Mouse (Mus musculus) embryonic facial prominence, embryonic 12.5 days (tissue): Measurements from ENCODE around the gene Tomm40. TPM values are rescaled to one million over a fixed set of nuclear protein-coding genes. Genes with fewer than 3 reads are reported as not detected.

ENCODE experiments used
- ATAC-seq: fragments of 200-750 bp; cut with Nextera tagmentation; 2 replicates; pipeline ENCODE4 v1.8.0; 2017; ENCODE audit not compliant: insufficient number of reproducible peaks, insufficient read depth, low FRiP score, low TSS enrichment
- H3K27ac ChIP-seq: fragments of 300-500 bp; sonication (generic); 2 replicates; pipeline ENCODE4 v1.5.1; 2016; ENCODE audit warnings: mild to moderate bottlenecking
- H3K27me3 ChIP-seq: fragments of 300-500 bp; sonication (generic); 2 replicates; pipeline ENCODE4 v1.6.1; 2016; ENCODE audit warnings: mild to moderate bottlenecking, moderate library complexity
- H3K36me3 ChIP-seq: fragments of 300-500 bp; sonication (generic); 2 replicates; pipeline ENCODE4 v1.6.1; 2016; ENCODE audit warnings: mild to moderate bottlenecking
- H3K4me1 ChIP-seq: fragments of 300-500 bp; sonication (generic); 2 replicates; pipeline ENCODE4 v1.6.1; 2016
- H3K4me2 ChIP-seq: fragments of 300-500 bp; sonication (generic); replicated peaks from 2 replicates; pipeline ENCODE4 v1.6.1; 2016; ENCODE audit warnings: mild to moderate bottlenecking, moderate library complexity
- H3K4me3 ChIP-seq: fragments of 300-500 bp; sonication (generic); 2 replicates; pipeline ENCODE4 v1.5.1; 2016; ENCODE audit warnings: mild to moderate bottlenecking
- H3K9ac ChIP-seq: fragments of 300-500 bp; sonication (generic); 2 replicates; pipeline ENCODE4 v1.6.1; 2016; ENCODE audit warnings: mild to moderate bottlenecking, moderate library complexity
- H3K9me3 ChIP-seq: fragments of 300-500 bp; sonication (generic); 2 replicates; pipeline ENCODE4 v1.6.1; 2016; ENCODE audit warnings: mild to moderate bottlenecking, moderate library complexity
- WGBS: fragments of 180-500 bp; shearing (Covaris S2); methylation state at CpG from one replicate; pipeline ENCODE4 v1.1.7; 2016; 5-methylcytosine and 5-hydroxymethylcytosine counted together
- polyA plus RNA-seq: library from polyadenylated mRNA; unstranded; fragments of >200 nt; fragmentation: Nextera tagmentation; extraction: Ambion mirVana; gene quantifications from 2 replicates; pipeline ENCODE4 v1.2.1, GENCODE M21; 2016

The Tomm40 gene
- polyA plus RNA-seq, 1 experiment from 2014 or later, result 163 TPM

DNA sequence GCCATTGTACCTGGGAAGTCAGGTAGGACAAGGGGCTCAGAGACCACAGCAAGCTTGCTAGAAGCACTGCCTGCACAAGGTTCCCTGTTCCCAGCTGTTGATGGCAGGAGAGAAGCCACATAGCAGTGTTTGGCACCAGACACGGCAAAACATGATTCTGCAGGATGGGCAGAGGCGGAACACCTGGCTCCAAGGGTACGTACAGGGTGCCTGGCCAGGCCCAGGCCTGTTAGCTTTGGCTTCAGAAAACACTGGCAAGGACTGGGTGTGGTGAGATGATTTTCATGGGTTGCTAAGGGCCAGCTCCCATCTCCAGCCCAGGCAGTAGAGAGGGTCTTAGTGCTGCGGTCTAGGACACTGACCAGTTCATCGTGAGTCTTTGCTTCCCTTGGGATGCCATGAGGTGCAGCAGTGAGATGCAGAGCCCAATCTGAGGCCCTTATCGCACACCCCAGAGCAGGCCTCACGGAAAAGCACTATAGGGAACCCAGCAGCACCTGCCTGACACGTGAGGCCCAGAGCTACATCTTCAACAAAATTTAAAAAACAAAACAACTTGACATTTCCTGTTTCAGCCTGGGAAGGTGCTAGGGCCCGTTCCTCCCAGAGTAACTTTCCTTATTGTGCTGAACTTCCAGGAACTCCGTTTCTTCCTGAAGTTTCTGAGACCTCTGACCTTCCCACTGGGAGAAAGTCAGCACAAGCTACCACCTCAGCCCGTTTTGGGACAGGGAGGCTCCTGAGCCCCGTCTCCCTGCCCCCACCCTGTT lies 14.8 kb downstream of the Tomm40 start:
- WGBS, result 60% methylated on average over 12 of the region's 12 CpGs
- Histone ChIP-seq H3K4me3 (no peak overlapping the region), H3K9me3 (peaks cover 6% of the 10 kb centered on the region; the same call in 1 of the 2 replicates), H3K27ac (no peak overlapping the region), H3K4me2 (no peak overlapping the region), H3K27me3 (no peaks in the 10 kb centered on the region), H3K9ac (no peak overlapping the region), H3K4me1 (peaks cover 17% of the 10 kb centered on the region), H3K36me3 (peaks cover 54% of the 10 kb centered on the region)
- ATAC-seq, result no peak

- no peaks in the 10 kb centered on the region for H3K27me3 ChIP-seq
- peaks cover 47% of the 10 kb centered on the region for H3K36me3 ChIP-seq
- no peak overlapping the region for H3K4me3 ChIP-seq
- H3K9me3 ChIP-seq, result peaks cover 6% of the 10 kb centered on the region; the same call in 1 of the 2 replicates
- 0 out of 2 replicates have a peak overlapping the region, but pooled peaks have one; percentile 30 for H3K27ac ChIP-seq
- peak overlapping the region; percentile 25; the same call in 1 of the 2 replicates for H3K9ac ChIP-seq
- peaks cover 17% of the 10 kb centered on the region for H3K4me1 ChIP-seq
- ATAC-seq, result no peak
- WGBS, result 75% methylated on average over 4 of the region's 4 CpGs
- no peak overlapping the region for H3K4me2 ChIP-seq
These were observed 15.4 kb downstream of the Tomm40 start for GRCm38 (mm10) chr7:19699827-19700148.

GRCm38 (mm10) chr7:19698907-19699826 lies 16.1 kb downstream of the Tomm40 start, which contains the start of gene Apoe:
Apoe (minus strand) TSS chr7:19699188.
- peaks cover 40% of the 10 kb centered on the region for H3K36me3 ChIP-seq

DNA sequence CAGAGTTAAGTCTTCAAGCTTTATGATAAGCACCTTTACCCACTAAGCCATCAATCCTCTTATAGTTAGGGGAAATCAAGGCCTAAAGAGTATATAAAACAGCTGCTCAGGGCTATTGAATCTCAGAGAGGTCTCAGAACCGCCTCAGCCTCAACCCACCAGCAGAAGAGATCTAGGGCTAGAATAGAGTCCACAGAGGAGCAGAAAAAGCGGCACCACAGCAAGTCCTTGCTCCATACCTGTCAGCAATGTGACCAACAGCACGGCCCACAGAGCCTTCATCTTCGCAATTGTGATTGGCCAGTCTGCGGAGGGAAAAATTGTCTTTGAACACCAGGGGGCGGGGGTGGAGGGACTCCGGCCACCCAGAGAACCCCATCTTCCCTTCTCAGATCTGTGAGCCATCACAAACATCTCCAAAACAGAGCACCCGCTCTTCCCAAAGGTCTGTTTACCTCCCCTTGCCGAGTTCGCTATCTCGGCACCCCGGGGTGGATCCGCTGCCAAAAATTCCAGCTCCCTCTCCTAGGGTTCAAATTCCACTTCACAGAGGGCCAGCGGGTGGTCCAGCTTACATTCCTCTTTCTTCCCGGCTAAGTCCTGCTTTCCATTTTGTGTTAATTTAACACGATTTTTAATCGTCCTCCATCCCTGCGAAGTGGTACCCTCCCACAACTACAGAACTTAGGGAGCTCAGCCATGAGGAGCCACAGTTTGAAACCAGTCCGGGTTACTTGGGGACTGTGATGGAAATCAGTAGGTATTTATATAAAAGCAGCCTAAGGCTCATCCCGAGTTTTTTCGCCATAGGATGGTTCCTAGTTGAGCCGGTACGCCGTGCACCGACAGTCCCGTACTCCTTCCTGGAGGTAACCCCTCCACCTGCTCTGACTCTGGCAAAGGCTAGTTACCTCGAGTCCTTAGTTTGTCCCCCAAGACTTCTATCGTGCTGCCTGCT lies 17.0 kb downstream of the Tomm40 start:
- peak overlapping the region; percentile 66 for H3K4me2 ChIP-seq
- no peaks in the 10 kb centered on the region for H3K27me3 ChIP-seq
- H3K36me3 ChIP-seq, result peaks cover 31% of the 10 kb centered on the region
- no peak for ATAC-seq
- 2% methylated on average over 28 of the region's 28 CpGs for WGBS
- H3K4me3 ChIP-seq, result peak overlapping the region; percentile 33
- H3K4me1 ChIP-seq, result peaks cover 19% of the 10 kb centered on the region
- peak overlapping the region; percentile 26; the same call in 1 of the 2 replicates for H3K27ac ChIP-seq
- H3K9ac ChIP-seq, result peak overlapping the region; percentile 33
- peaks cover 6% of the 10 kb centered on the region; the same call in 1 of the 2 replicates for H3K9me3 ChIP-seq

More at GRCm38 (mm10) chr7:19698907-19699826, 16.1 kb downstream of the Tomm40 start, which contains the start of gene Apoe:
- peaks cover 6% of the 10 kb centered on the region; the same call in 1 of the 2 replicates for H3K9me3 ChIP-seq
- H3K4me2 ChIP-seq, result peak within 1 kb of the TSS; percentile 66
- peak within 1 kb of the TSS; percentile 30; the same call in 1 of the 2 replicates for H3K27ac ChIP-seq
- no peak for ATAC-seq
- no peaks in the 10 kb centered on the region for H3K27me3 ChIP-seq
- H3K4me3 ChIP-seq, result peak within 1 kb of the TSS; percentile 33
- H3K9ac ChIP-seq, result peak within 1 kb of the TSS; percentile 33
- peaks cover 17% of the 10 kb centered on the region for H3K4me1 ChIP-seq
- WGBS, result 2% methylated on average over 20 of the region's 20 CpGs

GRCm38 (mm10) chr7:19696336-19696873 lies 18.8 kb downstream of the Tomm40 start:
- no peak for ATAC-seq
- Histone ChIP-seq H3K4me1 (peaks cover 22% of the 10 kb centered on the region), H3K27ac (no peak overlapping the region), H3K36me3 (peaks cover 13% of the 10 kb centered on the region), H3K9me3 (peaks cover 6% of the 10 kb centered on the region; the same call in 1 of the 2 replicates), H3K4me3 (no peak overlapping the region), H3K4me2 (no peak overlapping the region), H3K27me3 (no peaks in the 10 kb centered on the region), H3K9ac (no peak overlapping the region)
- 90% methylated on average over 34 of the region's 34 CpGs for WGBS

DNA sequence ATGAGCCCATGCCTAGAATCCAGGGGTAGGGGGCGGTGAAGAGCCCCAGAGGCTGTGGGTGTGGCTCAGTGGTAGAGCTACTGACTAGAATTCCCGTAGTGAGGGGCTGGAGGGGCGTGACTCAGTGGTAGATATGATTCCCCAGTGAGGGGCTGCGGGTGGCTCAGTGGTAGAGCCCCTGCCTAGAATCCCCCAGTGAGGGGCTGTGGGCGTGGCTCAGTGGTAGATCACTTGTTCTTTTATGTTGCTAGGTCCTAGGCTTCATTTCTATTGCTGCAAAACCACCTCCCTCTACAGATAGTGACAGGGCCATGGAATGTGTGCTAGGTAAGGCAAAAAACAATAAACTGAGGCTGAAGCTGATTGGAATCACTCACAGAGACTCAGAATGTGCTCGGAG lies 19.4 kb downstream of the Tomm40 start:
- Histone ChIP-seq H3K36me3 (peaks cover 12% of the 10 kb centered on the region), H3K4me1 (peaks cover 22% of the 10 kb centered on the region), H3K4me3 (no peak overlapping the region), H3K9me3 (peaks cover 6% of the 10 kb centered on the region; the same call in 1 of the 2 replicates), H3K4me2 (no peak overlapping the region), H3K27ac (no peak overlapping the region), H3K27me3 (no peaks in the 10 kb centered on the region), H3K9ac (no peak overlapping the region)
- ATAC-seq, result no peak
- 83% methylated on average over 6 of the region's 6 CpGs for WGBS

- no peak overlapping the region for H3K27ac ChIP-seq
- 51% methylated on average over 8 of the region's 8 CpGs for WGBS
- H3K36me3 ChIP-seq, result peaks cover 12% of the 10 kb centered on the region
- no peak overlapping the region for H3K4me2 ChIP-seq
- no peak for ATAC-seq
- H3K27me3 ChIP-seq, result no peaks in the 10 kb centered on the region
- H3K4me1 ChIP-seq, result peaks cover 22% of the 10 kb centered on the region
- no peak overlapping the region for H3K4me3 ChIP-seq
- no peak overlapping the region for H3K9ac ChIP-seq
- peaks cover 6% of the 10 kb centered on the region; the same call in 1 of the 2 replicates for H3K9me3 ChIP-seq
These were observed 20.0 kb downstream of the Tomm40 start for GRCm38 (mm10) chr7:19695213-19695594.

GRCm38 (mm10) chr7:19694336-19695212 lies 20.7 kb downstream of the Tomm40 start:
- Histone ChIP-seq H3K4me3 (no peak overlapping the region), H3K9ac (no peak overlapping the region), H3K9me3 (peaks cover 6% of the 10 kb centered on the region; the same call in 1 of the 2 replicates), H3K4me1 (peaks cover 21% of the 10 kb centered on the region), H3K36me3 (peaks cover 12% of the 10 kb centered on the region), H3K27me3 (no peaks in the 10 kb centered on the region), H3K4me2 (no peak overlapping the region), H3K27ac (no peak overlapping the region)
- no peak for ATAC-seq
- 84% methylated on average over 10 of the region's 10 CpGs for WGBS

DNA sequence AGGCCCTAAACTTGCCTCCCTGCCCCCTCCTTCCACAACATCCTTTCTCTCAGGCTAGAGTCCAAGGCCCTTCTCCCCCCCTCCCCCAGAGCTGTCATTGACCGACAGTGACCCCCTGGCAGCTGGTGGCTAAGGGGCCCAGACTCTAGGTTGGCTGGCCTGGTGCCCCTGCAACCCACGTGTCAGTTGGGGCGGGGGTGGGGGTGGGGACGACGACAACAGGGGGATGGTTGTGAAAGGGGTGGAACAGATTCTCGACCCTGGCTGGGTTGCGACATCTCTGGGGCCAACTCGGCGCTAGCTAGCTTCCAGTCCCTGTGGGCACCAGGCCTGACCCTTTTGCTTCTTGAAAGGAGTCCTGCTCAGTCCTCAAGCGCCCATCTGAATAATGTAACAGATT lies 21.8 kb downstream of the Tomm40 start:
- WGBS, result 32% methylated on average over 10 of the region's 10 CpGs
- no peak overlapping the region for H3K4me2 ChIP-seq
- peaks cover 11% of the 10 kb centered on the region for H3K4me1 ChIP-seq
- ATAC-seq, result no peak
- H3K27me3 ChIP-seq, result no peaks in the 10 kb centered on the region
- 0 out of 2 replicates have a peak overlapping the region, but pooled peaks have one; percentile 19 for H3K9ac ChIP-seq
- H3K4me3 ChIP-seq, result no peak overlapping the region
- peaks cover 12% of the 10 kb centered on the region for H3K36me3 ChIP-seq
- no peak overlapping the region for H3K27ac ChIP-seq
- peaks cover 6% of the 10 kb centered on the region; the same call in 1 of the 2 replicates for H3K9me3 ChIP-seq
